Mouse (Mus musculus) G1E (cell line): Measurements from ENCODE around the gene Pcmtd2.

Experiments
- CTCF ChIP-seq: IDR thresholded peaks from 2 replicates; pipeline ENCODE4 v1.5.1; 2012; ENCODE audit warnings: low read depth, low read length, inconsistent platforms, mixed read lengths
- GATA1 ChIP-seq: IDR thresholded peaks from 2 replicates; pipeline ENCODE4 v1.6.1; 2012; ENCODE audit warnings: borderline replicate concordance, low read length, inconsistent platforms, mixed read lengths
- POLR2AphosphoS5 ChIP-seq: IDR thresholded peaks from 2 replicates; pipeline ENCODE4 v1.6.1; 2012; ENCODE audit warnings: low read depth, low read length, inconsistent platforms; ENCODE audit not compliant: insufficient replicate concordance

DNA sequence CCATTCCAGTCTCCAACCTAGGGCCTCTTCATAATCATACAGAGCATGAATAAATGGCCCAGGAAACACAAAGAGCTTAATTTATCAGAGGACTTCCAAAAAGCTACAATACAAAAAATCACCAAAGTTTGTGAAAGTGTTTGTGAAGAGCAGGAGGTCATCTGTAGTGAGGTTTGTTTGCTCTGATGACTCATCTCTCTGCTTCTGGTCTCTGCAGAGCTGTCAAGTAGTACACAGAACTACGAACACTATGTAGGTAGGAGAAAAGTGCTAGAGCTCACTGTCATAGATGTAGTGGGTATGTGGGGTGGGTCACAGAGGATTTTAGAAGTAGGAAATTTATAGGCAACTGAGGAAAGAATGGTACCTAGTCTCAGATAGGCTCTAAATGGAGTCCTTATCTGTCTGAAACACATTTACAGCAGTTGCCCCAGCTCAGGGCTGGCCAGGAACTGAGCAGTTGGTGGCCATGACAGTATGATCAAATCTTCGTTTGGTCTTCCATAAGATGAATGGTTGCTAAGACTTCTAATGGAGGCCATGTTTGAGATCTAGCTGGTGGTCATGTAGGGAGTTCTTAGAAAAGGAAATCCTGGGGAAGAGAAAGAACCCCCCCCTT is 8.5 kb upstream of the Pcmtd2 start:
- TF ChIP-seq CTCF (no peak), POLR2AphosphoS5 (no peak), GATA1 (no peak)
